Mouse (Mus musculus) myocyte (in vitro differentiated cells): Measurements from ENCODE around the gene Slc28a3. TPM values are rescaled to one million over a fixed set of nuclear protein-coding genes. Genes with fewer than 3 reads are reported as not detected.

Experiments
- H3K27me3 ChIP-seq: one replicate; pipeline ENCODE4 v1.6.1; 2011; ENCODE audit not compliant: control insufficient read depth, insufficient read depth, insufficient read length
- H3K36me3 ChIP-seq: one replicate; pipeline ENCODE4 v1.6.1; 2011; ENCODE audit not compliant: control insufficient read depth, insufficient read depth
- H3K4me2 ChIP-seq: one replicate; pipeline ENCODE4 v1.6.1; 2011; ENCODE audit warnings: low read depth, control low read depth
- H3K4me3 ChIP-seq: one replicate; pipeline ENCODE4 v1.5.1; 2011; ENCODE audit warnings: mild to moderate bottlenecking, control low read depth, moderate library complexity
- H3K79me2 ChIP-seq: one replicate; pipeline ENCODE4 v1.6.1; 2011; ENCODE audit not compliant: control insufficient read depth, insufficient read depth
- H3ac ChIP-seq: one replicate; pipeline ENCODE4 v1.6.1; 2011; ENCODE audit not compliant: control insufficient read depth, insufficient read length
- CEBPB ChIP-seq: IDR thresholded peaks from 2 replicates; pipeline ENCODE4 v1.6.1; 2011; ENCODE audit warnings: mild to moderate bottlenecking, moderate library complexity; ENCODE audit not compliant: poor library complexity, insufficient read depth, severe bottlenecking
- E2F4 ChIP-seq: IDR thresholded peaks from one replicate; pipeline ENCODE4 v1.6.1; 2011; ENCODE audit warnings: mild to moderate bottlenecking, control low read depth, moderate library complexity; ENCODE audit not compliant: insufficient read depth
- MAX ChIP-seq: IDR thresholded peaks from one replicate; pipeline ENCODE4 v1.6.1; 2011; ENCODE audit warnings: low read depth, mild to moderate bottlenecking, control low read depth
- MYOD1 ChIP-seq, 3 experiments: IDR thresholded peaks; one replicate each; pipeline ENCODE4 v1.6.1; 2011; ENCODE audit warnings: control low read depth in 2 of 3, low read depth in 2 of 3, mild to moderate bottlenecking in 2 of 3, moderate library complexity in 1 of 3; ENCODE audit not compliant: insufficient read length in 2 of 3, control insufficient read depth in 1 of 3
- MYOG ChIP-seq, 3 experiments: IDR thresholded peaks; one replicate each; pipeline ENCODE4 v1.6.1; 2011; ENCODE audit warnings: control low read depth in 2 of 3, low read depth in 2 of 3, mild to moderate bottlenecking in 2 of 3; ENCODE audit not compliant: insufficient read length in 2 of 3, control insufficient read depth in 1 of 3, insufficient read depth in 1 of 3
- POLR2A ChIP-seq: IDR thresholded peaks from one replicate; pipeline ENCODE4 v1.6.1; 2011; ENCODE audit warnings: low read depth, mild to moderate bottlenecking, control low read depth, moderate library complexity; ENCODE audit not compliant: insufficient read length
- POLR2AphosphoS2 ChIP-seq: IDR thresholded peaks from one replicate; pipeline ENCODE4 v1.6.1; 2011; ENCODE audit warnings: low read depth, control low read depth; ENCODE audit not compliant: insufficient read length
- REST ChIP-seq: IDR thresholded peaks from one replicate; pipeline ENCODE4 v1.6.1; 2011; ENCODE audit warnings: mild to moderate bottlenecking, control low read depth, moderate library complexity; ENCODE audit not compliant: insufficient read depth, insufficient read length
- SRF ChIP-seq: IDR thresholded peaks from one replicate; pipeline ENCODE4 v1.6.1; 2011; ENCODE audit warnings: low read depth; ENCODE audit not compliant: control insufficient read depth, insufficient read length
- TCF12 ChIP-seq: IDR thresholded peaks from one replicate; pipeline ENCODE4 v1.6.1; 2011; ENCODE audit warnings: mild to moderate bottlenecking, control low read depth; ENCODE audit not compliant: poor library complexity, insufficient read depth, severe bottlenecking
- TCF3 ChIP-seq: IDR thresholded peaks from one replicate; pipeline ENCODE4 v1.6.1; 2011; ENCODE audit warnings: low read depth, control low read depth; ENCODE audit not compliant: insufficient read length
- USF1 ChIP-seq: IDR thresholded peaks from one replicate; pipeline ENCODE4 v1.6.1; 2011; ENCODE audit warnings: low read depth, mild to moderate bottlenecking, control low read depth, moderate library complexity
- polyA plus RNA-seq: library from polyadenylated mRNA; unstranded; fragments of >200 nt; fragmentation: generic; extraction: Trizol; gene quantifications from one replicate; pipeline ENCODE4 v1.2.1, GENCODE M21; 2012; ENCODE audit warnings: missing spikeins

Slc28a3 gene
- polyA plus RNA-seq, 1 experiment = not detected

DNA sequence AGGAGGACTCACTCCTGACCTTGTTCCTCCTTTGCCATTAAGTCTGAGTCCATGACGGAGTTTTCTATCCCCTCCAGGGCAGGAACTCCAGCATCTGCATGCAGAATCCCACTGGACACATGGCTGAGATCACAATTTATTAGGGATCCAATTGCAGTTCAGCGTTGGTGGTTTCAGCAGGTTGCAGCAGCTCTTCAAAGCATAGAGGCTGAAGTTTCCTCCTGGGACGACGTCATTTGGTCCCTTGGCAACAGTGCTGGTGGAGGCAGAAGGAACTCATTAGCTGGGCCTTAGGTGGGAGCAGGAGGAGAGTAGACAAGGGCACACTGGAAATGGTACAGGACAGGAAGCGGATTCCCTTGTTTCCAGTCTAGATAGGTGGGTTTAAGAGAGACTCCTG lies 55.1 kb downstream of the Slc28a3 start:
- Histone ChIP-seq H3K27me3 (peaks cover 23% of the 10 kb centered on the region), H3ac (no peak overlapping the region), H3K4me3 (no peak overlapping the region), H3K79me2 (no peaks in the 10 kb centered on the region), H3K36me3 (no peaks in the 10 kb centered on the region), H3K4me2 (no peak overlapping the region)
- TF ChIP-seq MYOD1 (IDR thresholded peaks at IDR 0.05; ENCODE audit: control insufficient read depth in 1 of 3, insufficient read length in 2 of 3, low read depth in 2 of 3) = no peak
- TF ChIP-seq CEBPB = peak; percentile 52; the same call in 1 of the 2 replicates

GRCm38 (mm10) chr13:58551924-58552323 lies 58.8 kb downstream of the Slc28a3 start:
- H3ac ChIP-seq = no peak overlapping the region
- no peaks in the 10 kb centered on the region for H3K36me3 ChIP-seq
- TF ChIP-seq POLR2AphosphoS2 = no peak
- no peak for TF ChIP-seq POLR2A
- no peak for TF ChIP-seq SRF
- no peak for TF ChIP-seq CEBPB
- no peak for TF ChIP-seq E2F4
- no peak for TF ChIP-seq REST
- TF ChIP-seq MYOG (IDR thresholded peaks at IDR 0.05; ENCODE audit: control insufficient read depth in 1 of 3, insufficient read depth in 1 of 3, insufficient read length in 2 of 3, low read depth in 2 of 3) = no peak
- TF ChIP-seq USF1 = no peak
- no peak for TF ChIP-seq TCF12
- TF ChIP-seq MYOD1 (IDR thresholded peaks at IDR 0.05; ENCODE audit: control insufficient read depth in 1 of 3, insufficient read length in 2 of 3, low read depth in 2 of 3) = no peak
- H3K4me2 ChIP-seq = no peak overlapping the region
- peaks cover 5% of the 10 kb centered on the region for H3K27me3 ChIP-seq
- no peak overlapping the region for H3K4me3 ChIP-seq
- H3K79me2 ChIP-seq = no peaks in the 10 kb centered on the region

DNA sequence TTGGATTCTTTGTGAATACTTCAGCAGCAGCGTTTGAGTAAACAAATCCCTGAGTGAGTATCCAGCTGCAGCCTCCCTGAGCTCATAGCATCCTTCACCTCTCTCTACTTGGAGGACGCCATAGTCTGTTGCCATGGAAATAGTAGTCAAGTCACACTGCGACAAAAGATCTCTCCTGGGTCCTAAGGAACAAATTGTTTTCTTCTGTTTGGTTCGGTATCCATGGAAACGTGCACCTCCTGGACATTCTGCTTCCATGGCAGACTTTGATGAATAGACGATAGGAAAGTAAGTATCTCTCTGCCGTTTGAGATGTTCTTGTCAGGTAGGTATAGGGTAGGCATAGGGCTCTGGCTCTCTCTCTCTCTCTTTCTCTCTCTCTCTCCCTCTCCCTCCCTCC lies 63.1 kb downstream of the Slc28a3 start:
- H3K36me3 ChIP-seq = no peaks in the 10 kb centered on the region
- H3ac ChIP-seq = no peak overlapping the region
- TF ChIP-seq MYOG (IDR thresholded peaks at IDR 0.05; ENCODE audit: control insufficient read depth in 1 of 3, insufficient read depth in 1 of 3, insufficient read length in 2 of 3, low read depth in 2 of 3) (no peak), E2F4 (no peak), TCF12 (no peak), POLR2A (no peak), POLR2AphosphoS2 (no peak), USF1 (no peak), TCF3 (no peak), SRF (no peak), CEBPB (no peak), MAX (no peak), REST (no peak), MYOD1 (IDR thresholded peaks at IDR 0.05; ENCODE audit: control insufficient read depth in 1 of 3, insufficient read length in 2 of 3, low read depth in 2 of 3) (no peak)
- peaks cover 5% of the 10 kb centered on the region for H3K27me3 ChIP-seq
- no peaks in the 10 kb centered on the region for H3K79me2 ChIP-seq
- H3K4me3 ChIP-seq = no peak overlapping the region
- no peak overlapping the region for H3K4me2 ChIP-seq

- Histone ChIP-seq H3K4me2 (no peak overlapping the region), H3K36me3 (no peaks in the 10 kb centered on the region), H3K4me3 (no peak overlapping the region), H3ac (no peak overlapping the region), H3K27me3 (no peaks in the 10 kb centered on the region), H3K79me2 (no peaks in the 10 kb centered on the region)
- TF ChIP-seq SRF = no peak
- no peak for TF ChIP-seq TCF12
- TF ChIP-seq POLR2A = no peak
- no peak for TF ChIP-seq E2F4
- no peak for TF ChIP-seq USF1
- no peak for TF ChIP-seq POLR2AphosphoS2
- no peak for TF ChIP-seq MYOG (IDR thresholded peaks at IDR 0.05; ENCODE audit: control insufficient read depth in 1 of 3, insufficient read depth in 1 of 3, insufficient read length in 2 of 3, low read depth in 2 of 3)
- no peak for TF ChIP-seq REST
- no peak for TF ChIP-seq TCF3
- no peak for TF ChIP-seq MYOD1 (IDR thresholded peaks at IDR 0.05; ENCODE audit: control insufficient read depth in 1 of 3, insufficient read length in 2 of 3, low read depth in 2 of 3)
- TF ChIP-seq MAX = no peak
Observed at GRCm38 (mm10) chr13:58543688-58544408, 66.8 kb downstream of the Slc28a3 start.

DNA sequence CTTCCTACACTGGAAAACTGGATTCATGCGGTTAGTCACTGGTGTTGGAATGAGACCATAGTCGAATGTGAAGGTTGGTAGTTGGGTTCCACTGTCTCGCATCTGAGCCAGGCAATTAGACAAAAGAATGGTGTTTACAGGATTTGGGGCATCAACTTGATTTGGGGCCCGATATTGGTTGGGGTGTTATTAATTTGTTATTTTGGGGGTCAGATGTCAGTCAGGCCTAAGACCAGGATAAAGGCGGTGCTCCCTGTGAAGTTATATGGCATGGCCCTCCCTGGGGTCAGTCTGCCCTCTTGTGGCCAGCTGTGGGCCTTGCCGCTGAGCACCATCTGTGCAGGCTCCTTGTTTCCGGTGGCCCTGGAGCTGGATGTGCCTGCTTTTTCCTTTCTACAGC lies 67.6 kb downstream of the Slc28a3 start:
- no peak overlapping the region for H3K4me2 ChIP-seq
- H3K4me3 ChIP-seq = no peak overlapping the region
- H3ac ChIP-seq = no peak overlapping the region
- TF ChIP-seq MYOD1 (IDR thresholded peaks at IDR 0.05; ENCODE audit: control insufficient read depth in 1 of 3, insufficient read length in 2 of 3, low read depth in 2 of 3) (peak in 1 of 3 experiments; percentile 17), MYOG (IDR thresholded peaks at IDR 0.05; ENCODE audit: control insufficient read depth in 1 of 3, insufficient read depth in 1 of 3, insufficient read length in 2 of 3, low read depth in 2 of 3) (peak in 1 of 3 experiments; percentile 26), USF1 (no peak), CEBPB (no peak), TCF12 (no peak), POLR2AphosphoS2 (no peak)
- H3K27me3 ChIP-seq = no peaks in the 10 kb centered on the region
- no peaks in the 10 kb centered on the region for H3K79me2 ChIP-seq
- H3K36me3 ChIP-seq = no peaks in the 10 kb centered on the region
